20 mouse cellular contexts compared by ENCODE assay signal in genomic region chrX:164431541-164431940, GRCm38 (mm10). TPM values are rescaled to one million over a fixed set of nuclear protein-coding genes. Genes with fewer than 3 reads are reported as not detected.
DNase-seq lines count a peak whose midpoint lies in the region; ATAC-seq and TF ChIP-seq lines count a peak whose summit lies in the region.
"Had no signal": no experiment of that assay in that cellular context is flagged by ENCODE, and none has a peak within 500 bp of the region (broad histone marks: within the 10 kb centered on the region; RNA-seq: fewer than 3 reads in every experiment).

No protein-coding gene starts in this region.

- no peak overlapping the region for H3K4me2 ChIP-seq in intestine, postnatal 0 days (replicated peaks; ENCODE audit: low read depth)
- H3K4me2 ChIP-seq: forebrain, embryonic 13.5 days; heart, embryonic 12.5 days; hindbrain, embryonic 15.5 days had no signal

- no peaks in the 10 kb centered on the region for H3K4me1 ChIP-seq in intestine, postnatal 0 days (replicated peaks; ENCODE audit: control insufficient read depth, insufficient read depth, low read length)
- no peaks in the 10 kb centered on the region for H3K4me1 ChIP-seq in embryonic facial prominence, embryonic 10.5 days
- H3K4me1 ChIP-seq: forebrain, embryonic 13.5 days; heart, embryonic 12.5 days; hindbrain, embryonic 10.5 days; hindbrain, embryonic 15.5 days had no signal

- no peaks in the 10 kb centered on the region for H3K27me3 ChIP-seq in intestine, postnatal 0 days (replicated peaks; ENCODE audit: control insufficient read depth, insufficient read depth, low read length)
- H3K27me3 ChIP-seq in embryonic facial prominence, embryonic 10.5 days (replicated peaks; ENCODE audit: low read depth, poor library complexity, severe bottlenecking): peaks cover 40% of the 10 kb centered on the region
- H3K27me3 ChIP-seq: forebrain, embryonic 13.5 days; heart, embryonic 12.5 days; hindbrain, embryonic 15.5 days had no signal

- peaks cover 5% of the 10 kb centered on the region; the same call in 1 of the 2 replicates for H3K36me3 ChIP-seq in intestine, postnatal 0 days (ENCODE audit: control insufficient read depth, insufficient read depth)
- peaks cover 54% of the 10 kb centered on the region for H3K36me3 ChIP-seq in embryonic facial prominence, embryonic 10.5 days (replicated peaks)
- H3K36me3 ChIP-seq: hindbrain, embryonic 15.5 days had no signal

- peak; percentile 31 for ATAC-seq in intestine, postnatal 0 days
- ATAC-seq: forebrain, embryonic 13.5 days; forebrain, postnatal 0 days had no signal

- no peak overlapping the region for H3K4me3 ChIP-seq in intestine, postnatal 0 days (ENCODE audit: low read depth, low read length)
- no peak overlapping the region for H3K4me3 ChIP-seq in embryonic facial prominence, embryonic 10.5 days
- H3K4me3 ChIP-seq: forebrain, embryonic 13.5 days; heart, embryonic 12.5 days; hindbrain, embryonic 10.5 days; hindbrain, embryonic 15.5 days had no signal

- H3K27ac ChIP-seq in intestine, postnatal 0 days (ENCODE audit: low read depth, low read length): peak overlapping the region; percentile 35
- H3K27ac ChIP-seq in embryonic facial prominence, embryonic 10.5 days (replicated peaks): no peak overlapping the region
- H3K27ac ChIP-seq: forebrain, embryonic 13.5 days; hindbrain, embryonic 10.5 days; hindbrain, embryonic 15.5 days had no signal

- H3K9me3 ChIP-seq in intestine, postnatal 0 days (ENCODE audit: control insufficient read depth): no peaks in the 10 kb centered on the region
- H3K9me3 ChIP-seq in embryonic facial prominence, embryonic 10.5 days: no peaks in the 10 kb centered on the region
- H3K9me3 ChIP-seq: forebrain, embryonic 13.5 days; hindbrain, embryonic 10.5 days; hindbrain, embryonic 15.5 days had no signal

- no peak for TF ChIP-seq CTCF in intestine, postnatal 0 days (IDR thresholded peaks at IDR 0.05; ENCODE audit: low read depth)

- no peak overlapping the region for H3K9ac ChIP-seq in intestine, postnatal 0 days (ENCODE audit: low read depth, low read length)
- H3K9ac ChIP-seq: forebrain, embryonic 13.5 days; forebrain, postnatal 0 days; heart, embryonic 12.5 days; hindbrain, embryonic 15.5 days had no signal

- DNase-seq in adrenal gland, adult 2 months: peak; percentile 40
- DNase-seq in adrenal gland, adult 18-20 months (ENCODE audit: low spot score in 2 of 2): no peak
- DNase-seq in 416B (ENCODE audit: low read depth): peak; percentile 20
- peak; percentile 40 for DNase-seq in yolk sac, embryonic 10.5 days (ENCODE audit: low spot score)
- DNase-seq in layer of hippocampus, postnatal 36 days: no peak
- no peak for DNase-seq in embryonic facial prominence, embryonic 10.5 days (ENCODE audit: low spot score)
- DNase-seq: adrenal gland, adult 8-10 months; cerebellum, adult 11 months; cerebellum, adult 8-10 months; cerebellum, postnatal 25 days; forebrain, postnatal 0 days; gastrocnemius, postnatal 14 days had no signal

- WGBS in intestine, postnatal 0 days: 66% methylated on average over 6 of the region's 6 CpGs
- WGBS in embryonic facial prominence, embryonic 10.5 days: 91% methylated on average over 6 of the region's 6 CpGs

RNA-seq across cellular contexts. Expression of gene Asb11, which starts 5.3 kb away (rescaled TPM):
- under 1 TPM in 1 of 2 experiments, not detected in 1; 0.20 TPM for total RNA-seq in adrenal gland, adult 2 months (2021)
- polyA plus RNA-seq in adrenal gland, adult 2 months (2012; rRNA removed): 0.08 and 0.13 TPM in 2 replicates
- total RNA-seq in adrenal gland, adult 18-20 months (2021): under 1 TPM; 0.42 to 0.46 TPM
- polyA plus RNA-seq in intestine, postnatal 0 days (2015; fragmentation: Nextera tagmentation; extraction: Ambion mirVana): 8.8 and 9.9 TPM in 2 replicates
- total RNA-seq in layer of hippocampus, postnatal 36 days (2021): 1 to 10 TPM; 1.1 to 1.9 TPM
- not detected in 2 replicates for polyA plus RNA-seq in embryonic facial prominence, embryonic 10.5 days (2016; fragmentation: Nextera tagmentation; extraction: Ambion mirVana)
- total RNA-seq: forebrain, postnatal 0 days had no signal
- polyA plus RNA-seq: brain, embryonic 14.5 days; C2C12; forebrain, embryonic 13.5 days; hindbrain, embryonic 10.5 days; hindbrain, embryonic 15.5 days had no signal

RNA-seq across cellular contexts. Expression of gene Piga, which starts 12.0 kb away (rescaled TPM):
- 10 to 100 TPM in 1 of 2 experiments, 1 to 10 TPM in 1; 5.1 to 10.9 TPM for total RNA-seq in adrenal gland, adult 2 months (2021)
- 1.1 and 1.4 TPM in 2 replicates for polyA plus RNA-seq in adrenal gland, adult 2 months (2012; rRNA removed)
- total RNA-seq in adrenal gland, adult 18-20 months (2021): 10 to 100 TPM in 1 of 2 experiments, 1 to 10 TPM in 1; 5.1 to 13.2 TPM
- 8.2 and 8.8 TPM in 2 replicates for polyA plus RNA-seq in intestine, postnatal 0 days (2015; fragmentation: Nextera tagmentation; extraction: Ambion mirVana)
- total RNA-seq in layer of hippocampus, postnatal 36 days (2021): 10 to 100 TPM; 10.6 to 12.3 TPM
- 20.0 and 22.4 TPM in 2 replicates for polyA plus RNA-seq in embryonic facial prominence, embryonic 10.5 days (2016; fragmentation: Nextera tagmentation; extraction: Ambion mirVana)

RNA-seq across cellular contexts. Expression of gene Vegfd, which starts 58.4 kb away (rescaled TPM):
- 10 to 100 TPM; 24.7 to 51.8 TPM for total RNA-seq in adrenal gland, adult 2 months (2021)
- polyA plus RNA-seq in adrenal gland, adult 2 months (2012; rRNA removed): 10.4 and 23.3 TPM in 2 replicates
- total RNA-seq in adrenal gland, adult 18-20 months (2021): 10 to 100 TPM; 26.2 to 65.4 TPM
- 1.2 and 1.6 TPM in 2 replicates for polyA plus RNA-seq in intestine, postnatal 0 days (2015; fragmentation: Nextera tagmentation; extraction: Ambion mirVana)
- 1 to 10 TPM; 1.6 to 2.0 TPM for total RNA-seq in layer of hippocampus, postnatal 36 days (2021)
- 4.8 and 5.3 TPM in 2 replicates for polyA plus RNA-seq in embryonic facial prominence, embryonic 10.5 days (2016; fragmentation: Nextera tagmentation; extraction: Ambion mirVana)
- total RNA-seq: MEL had no signal

Comparison
In these comparisons a context has a peak if more than half of its experiments do, and no peak if none do; other contexts are left out.
1. DNase-seq: peak in adrenal gland, adult 2 months (single experiment), 416B (single experiment) and yolk sac, embryonic 10.5 days (single experiment); none in adrenal gland, adult 18-20 months (0 of 2), layer of hippocampus, postnatal 36 days (0 of 2) and embryonic facial prominence, embryonic 10.5 days (single experiment).
2. RNA of gene Vegfd, which starts 58.4 kb away (total RNA-seq): 26.2 to 65.4 TPM in adrenal gland, adult 18-20 months and 24.7 to 51.8 TPM in adrenal gland, adult 2 months; 1.6 to 2.0 TPM in layer of hippocampus, postnatal 36 days; every median in the first group is over 4 times any median in the second.